Mouse (Mus musculus) ovary, postnatal 10 days (tissue): ENCODE measurements around the gene Plekhm2.

ENCODE experiments used
- DNase-seq: peaks from one replicate; pipeline ENCODE4 v3.0.0; 2022; ENCODE audit warnings: low spot score

Plekhm2 gene

DNA sequence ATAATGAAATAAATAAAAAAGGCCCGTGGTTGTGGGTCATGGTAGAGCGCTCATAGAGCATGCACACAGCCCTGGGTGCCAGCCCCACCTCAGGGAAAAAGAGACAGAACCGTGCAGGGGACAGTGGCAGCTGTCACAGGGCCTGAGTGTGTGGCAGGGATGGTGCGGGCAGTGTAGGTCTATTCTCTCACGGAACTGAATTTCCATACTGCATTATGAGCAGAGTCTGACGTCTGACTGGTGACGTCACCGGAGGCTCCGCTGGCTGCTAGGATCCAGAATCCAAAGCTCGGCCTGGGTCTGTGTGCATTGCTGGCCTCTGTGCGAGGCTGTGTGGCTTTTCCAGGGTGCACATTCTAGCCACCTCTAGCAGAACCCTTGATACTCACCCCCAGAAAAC, 3.8 kb downstream of the Plekhm2 start:
- no peak for DNase-seq

DNA sequence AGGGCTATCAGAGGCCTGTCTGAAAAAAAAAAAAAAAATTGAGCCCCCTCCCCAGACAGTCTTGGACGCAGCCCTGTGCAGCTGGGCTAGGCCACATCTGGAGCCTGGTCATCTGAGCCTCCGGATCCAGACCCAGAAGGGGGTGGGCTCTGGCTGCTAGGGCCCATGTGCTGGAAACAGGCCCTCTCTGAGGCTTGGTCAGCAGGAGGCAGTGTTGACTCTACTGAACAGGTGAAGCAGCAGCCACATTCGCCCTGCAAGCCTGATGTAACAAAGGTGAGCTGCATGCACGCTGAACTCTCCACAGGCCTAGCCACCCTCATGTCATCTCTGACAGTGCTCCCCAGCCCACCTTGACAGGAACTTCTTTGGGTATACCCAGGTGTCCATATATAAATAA, 5.0 kb downstream of the Plekhm2 start:
- DNase-seq: no peak

DNA sequence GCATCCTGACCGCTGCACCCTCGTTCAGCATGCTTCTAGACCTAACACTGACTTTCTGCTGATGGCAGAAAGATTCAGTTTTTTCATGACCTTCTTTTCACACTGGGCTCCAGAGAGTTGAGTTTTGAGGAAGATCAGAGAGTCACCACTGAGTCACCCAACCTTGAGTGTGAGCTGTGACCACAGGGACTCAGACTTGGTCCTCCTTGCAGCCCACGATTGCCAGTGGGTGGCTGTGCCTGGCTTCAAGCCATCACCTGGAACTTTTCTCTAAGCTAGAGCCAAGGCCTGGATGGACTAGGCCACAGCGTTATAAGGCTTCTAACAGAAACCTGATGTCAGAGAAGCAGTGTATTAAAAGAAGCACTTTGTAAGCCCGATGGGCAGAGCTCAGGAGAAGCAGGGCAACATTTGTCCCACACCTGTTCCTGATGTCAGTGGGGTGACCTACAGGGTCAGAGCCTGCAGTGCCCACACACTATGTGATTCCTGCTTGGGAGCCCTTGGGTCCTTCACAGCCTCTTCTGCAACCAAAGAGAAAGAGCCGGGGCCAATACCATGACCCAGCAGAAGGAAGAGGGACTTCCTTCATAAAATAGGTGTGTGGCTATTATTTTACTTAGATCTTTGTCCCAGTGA, 5.7 kb downstream of the Plekhm2 start:
- DNase-seq: no peak

DNA sequence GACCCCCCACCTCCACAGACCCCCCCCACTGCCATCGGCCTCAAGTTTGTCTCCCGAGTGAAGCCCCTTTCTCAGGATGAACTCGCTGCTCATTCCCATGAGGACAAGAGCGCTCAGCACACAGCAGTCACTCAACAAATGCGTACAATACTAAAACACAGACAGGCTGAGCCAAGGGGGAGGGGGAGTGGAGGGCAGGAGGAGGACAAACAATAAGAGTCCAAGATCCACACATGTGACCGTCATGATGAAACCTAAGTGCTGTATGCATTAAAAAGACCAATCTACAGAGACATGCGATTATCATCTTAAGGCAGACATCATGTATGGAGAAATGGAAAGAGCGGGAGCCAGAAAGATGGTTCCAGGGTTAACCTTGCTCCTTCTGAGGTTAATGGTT, 7.8 kb downstream of the Plekhm2 start:
- no peak for DNase-seq

DNA sequence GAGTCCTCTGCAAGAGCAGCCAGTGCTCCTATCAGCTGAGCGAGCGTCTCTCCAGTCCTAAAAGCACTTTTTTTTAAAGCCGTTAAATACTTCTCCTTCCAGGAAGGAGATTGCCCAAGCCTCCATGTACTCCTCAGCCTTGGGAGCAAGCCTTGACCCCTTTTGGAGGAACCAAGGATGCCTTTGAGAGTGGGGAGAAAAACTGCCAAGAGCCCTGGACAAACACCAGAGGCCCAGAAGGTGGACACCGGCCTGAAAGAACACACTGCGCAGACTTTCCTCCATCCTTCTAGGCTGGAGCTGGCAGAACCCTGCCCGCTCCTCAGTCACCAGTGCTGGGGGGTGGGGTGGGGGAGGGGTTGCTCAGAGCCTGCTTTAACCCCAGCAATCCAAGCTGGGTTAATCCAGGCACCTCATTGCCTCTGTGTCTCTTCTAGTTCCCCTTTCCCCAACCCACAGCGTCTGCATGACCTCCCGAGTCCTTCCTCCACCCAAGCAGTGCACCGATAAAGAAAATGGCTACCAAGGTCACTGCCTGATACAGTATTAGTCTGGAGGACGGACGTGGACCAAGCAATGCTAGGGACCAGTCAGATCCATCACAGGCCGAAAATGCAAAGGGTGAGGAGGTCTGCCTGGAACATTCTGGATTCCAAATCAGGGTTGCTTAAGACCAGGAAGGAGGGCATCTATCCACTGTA, 8.6 kb downstream of the Plekhm2 start:
- DNase-seq: no peak

DNA sequence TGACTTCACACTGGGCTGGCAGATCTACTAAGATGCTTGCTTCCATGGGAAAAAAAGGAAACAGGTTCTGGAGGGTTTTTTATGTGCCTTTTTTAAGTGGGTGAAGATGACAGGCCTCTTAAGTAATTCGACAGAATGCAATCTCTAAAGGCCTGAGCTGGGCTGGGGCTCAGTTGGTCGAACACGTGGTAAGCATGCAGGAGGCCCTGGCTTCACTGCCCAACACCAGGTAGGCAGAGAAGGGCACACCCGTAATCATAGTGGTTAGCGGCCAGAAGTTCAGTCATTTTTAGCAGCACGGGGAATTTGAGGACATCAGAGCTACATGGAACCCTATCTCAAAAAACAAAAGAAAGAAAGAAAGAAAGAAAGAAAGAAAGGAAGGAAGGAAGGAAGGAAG, 10.2 kb downstream of the Plekhm2 start:
- DNase-seq: no peak

DNA sequence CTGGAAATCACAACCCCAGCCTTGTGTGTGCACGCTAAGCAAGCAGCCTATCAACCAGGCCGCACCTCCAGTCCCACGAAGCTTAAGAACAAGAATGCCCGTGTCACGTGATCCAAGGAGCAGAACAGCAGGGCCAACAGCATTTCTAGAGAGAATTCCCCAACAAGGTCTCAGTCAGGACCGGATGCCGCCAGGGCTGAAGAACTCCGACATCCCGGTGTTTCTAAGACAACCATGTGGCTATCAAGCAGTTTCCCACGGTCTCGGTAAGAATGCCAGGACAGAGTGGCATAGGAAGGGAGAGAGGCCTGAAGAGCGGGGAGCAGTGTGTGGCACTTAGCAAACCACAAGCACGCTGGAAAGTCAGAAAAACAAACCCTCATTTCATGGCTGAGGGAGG, 10.9 kb downstream of the Plekhm2 start:
- no peak for DNase-seq

DNA sequence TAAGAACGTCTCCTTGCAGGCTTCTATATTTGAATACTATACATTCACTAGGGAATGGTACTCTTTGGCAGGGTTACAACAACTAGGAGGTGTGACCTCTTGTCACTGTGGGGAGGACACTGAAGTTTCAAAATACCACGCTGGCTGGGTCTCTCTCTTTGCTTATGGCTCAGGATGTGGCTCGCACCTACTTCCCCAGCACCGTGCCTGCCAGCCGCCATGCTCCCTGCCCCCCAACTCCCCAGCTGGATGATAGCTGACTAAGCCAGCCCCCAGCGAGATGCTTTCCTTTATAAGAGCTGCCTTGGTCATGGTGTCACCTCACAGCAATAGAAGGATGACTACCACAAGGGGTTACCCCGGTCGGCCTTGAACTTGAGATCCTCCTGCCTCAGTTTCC, 11.7 kb downstream of the Plekhm2 start:
- no peak for DNase-seq

DNA sequence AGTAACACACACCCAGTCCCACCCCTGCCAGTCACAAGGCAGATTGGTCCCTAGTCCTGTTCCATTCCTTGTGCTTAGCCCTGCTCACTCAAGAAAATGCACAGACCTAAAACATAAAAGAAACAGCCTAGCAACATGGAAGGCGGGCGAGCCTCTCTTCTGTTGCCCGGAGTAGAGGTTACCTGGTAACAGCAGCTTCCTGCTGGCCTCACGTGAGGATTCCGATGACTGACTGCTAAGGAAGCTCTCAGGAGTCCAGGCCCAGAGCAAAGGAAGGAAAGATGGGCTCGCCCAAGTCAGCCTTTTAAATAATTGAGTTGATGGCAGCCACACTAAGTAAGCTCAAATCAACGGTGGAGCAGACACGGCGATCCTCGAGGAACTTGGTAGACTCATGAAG, 12.8 kb downstream of the Plekhm2 start:
- DNase-seq: no peak

DNA sequence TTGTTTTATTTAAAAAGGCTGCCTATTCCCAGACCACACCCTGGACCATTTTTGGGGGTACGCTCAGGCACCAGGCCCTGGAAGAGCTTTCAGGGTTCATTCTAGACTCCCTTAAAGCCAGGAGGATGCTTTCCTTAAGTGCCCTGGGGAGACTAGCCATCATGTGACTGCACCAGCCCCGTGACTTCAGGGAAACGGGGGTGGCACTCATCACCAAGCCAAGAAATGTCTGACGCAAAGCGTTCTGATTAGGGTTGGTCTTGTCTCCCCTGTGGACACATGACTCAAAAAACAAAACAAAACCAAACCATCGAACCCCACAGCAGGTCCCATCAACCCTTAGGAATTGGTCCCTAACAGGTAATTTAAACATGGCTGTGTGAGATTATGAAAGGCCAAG, 13.4 kb downstream of the Plekhm2 start:
- no peak for DNase-seq

DNA sequence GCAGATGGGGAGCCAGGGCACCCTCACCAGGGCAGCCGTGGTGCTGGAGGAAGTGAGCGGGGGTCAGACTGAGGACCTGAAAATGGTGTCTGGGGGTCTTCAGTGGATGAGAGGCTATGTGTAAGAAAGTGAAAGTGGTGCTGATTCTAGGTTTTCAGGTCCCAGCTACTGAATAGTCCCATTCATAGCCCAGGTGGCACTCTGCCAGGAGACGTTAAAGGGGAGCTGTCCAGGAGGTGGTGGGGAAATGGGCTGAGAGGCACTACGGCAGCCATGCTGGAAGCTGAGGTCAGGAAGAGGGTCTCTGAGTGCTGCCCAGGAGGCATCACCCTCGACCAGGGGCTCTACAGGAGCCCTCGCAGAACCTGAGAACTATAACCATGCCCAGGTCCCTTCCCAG, 15.5 kb downstream of the Plekhm2 start:
- DNase-seq: no peak

DNA sequence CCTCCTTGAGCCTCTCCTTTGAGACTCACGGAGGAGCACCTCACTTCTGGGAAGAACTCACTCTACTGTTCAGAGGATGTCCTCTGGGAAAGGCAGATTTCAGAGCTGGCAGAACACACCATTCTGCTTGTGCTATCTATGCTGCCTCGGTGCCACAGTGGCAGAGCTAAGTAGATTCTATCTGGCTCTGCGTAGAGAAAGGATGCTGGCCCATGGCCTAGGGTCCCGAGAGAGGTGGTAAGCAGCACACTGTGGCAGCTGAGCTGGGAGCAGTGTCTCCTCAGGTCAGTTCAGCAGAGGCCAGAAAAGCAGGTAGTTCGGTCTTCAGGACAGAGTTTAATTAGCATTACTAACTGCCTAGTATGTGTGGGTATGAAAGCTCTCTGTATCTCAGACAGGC, 16.4 kb downstream of the Plekhm2 start:
- no peak for DNase-seq

DNA sequence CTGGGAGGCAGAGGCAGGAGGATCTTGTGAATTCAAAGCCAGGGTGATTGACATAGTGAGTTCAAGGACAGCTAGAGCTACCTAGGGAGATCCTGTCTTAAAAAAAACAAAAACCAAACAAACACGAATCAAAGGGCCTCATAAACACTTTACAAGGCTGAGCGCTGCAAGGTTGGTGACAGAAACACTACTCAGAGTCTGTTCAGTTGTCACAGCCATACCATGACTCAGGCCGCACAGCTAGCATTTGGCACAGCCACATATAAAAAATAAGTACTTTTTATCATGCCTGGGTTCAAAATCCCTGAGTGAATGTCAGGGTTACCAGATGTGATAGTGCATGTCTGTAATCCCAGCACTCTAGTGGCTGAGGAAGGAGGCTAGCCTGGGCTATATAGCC, 17.5 kb downstream of the Plekhm2 start:
- DNase-seq: no peak

DNA sequence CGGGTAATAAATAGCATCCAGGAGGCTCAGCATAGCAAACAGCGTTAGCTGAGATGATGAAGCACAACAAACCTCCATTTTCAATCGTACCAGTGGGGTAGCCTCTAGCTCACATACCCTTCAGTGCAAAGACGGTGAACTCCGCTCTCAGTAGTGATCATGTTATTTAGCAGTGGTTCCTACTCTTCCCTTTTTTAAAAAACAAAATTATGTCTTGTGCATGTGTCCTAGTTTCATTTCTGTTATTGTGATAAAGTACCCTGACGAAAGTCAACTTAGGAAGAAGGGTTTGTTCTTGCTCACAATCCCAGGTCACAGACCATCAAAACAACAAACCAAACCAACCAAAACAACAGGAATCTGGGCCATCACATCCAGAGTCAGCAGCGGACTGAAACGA, 18.7 kb downstream of the Plekhm2 start:
- DNase-seq: no peak

DNA sequence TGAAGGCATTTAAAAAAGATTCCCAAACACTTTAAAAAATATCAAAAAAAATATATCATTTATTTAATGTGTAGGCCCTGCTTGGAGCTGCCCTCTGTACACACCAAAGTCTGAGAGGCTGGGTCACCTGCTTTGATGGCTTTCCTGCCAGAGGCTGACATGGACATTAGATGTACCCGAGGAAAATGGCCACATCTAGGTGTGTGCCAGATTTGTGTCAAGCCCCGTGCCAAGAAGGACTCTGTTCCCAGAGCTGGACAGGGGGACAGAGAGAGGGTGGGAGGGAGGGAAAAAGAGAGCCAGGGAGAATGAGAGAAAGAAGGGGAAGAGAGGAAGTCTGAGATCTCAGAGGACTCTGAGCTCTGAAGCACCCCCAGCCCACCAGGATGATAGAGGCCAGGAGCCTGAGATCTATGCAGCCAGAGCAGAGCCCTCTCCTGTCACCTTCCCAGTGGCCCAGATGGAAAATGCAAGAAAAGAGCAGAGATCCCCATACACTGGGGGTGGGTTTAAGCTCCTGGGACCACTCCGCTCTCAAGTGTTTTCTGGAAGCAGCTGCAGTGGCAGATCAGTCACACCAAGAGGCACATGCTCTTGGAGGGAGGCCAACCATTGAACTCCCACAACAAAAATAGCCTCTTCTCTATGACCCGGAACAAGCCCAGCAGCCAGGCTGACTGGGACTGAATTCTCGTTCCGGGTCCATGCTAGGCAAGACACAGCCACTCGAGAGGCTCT, 21.4 kb downstream of the Plekhm2 start:
- no peak for DNase-seq

DNA sequence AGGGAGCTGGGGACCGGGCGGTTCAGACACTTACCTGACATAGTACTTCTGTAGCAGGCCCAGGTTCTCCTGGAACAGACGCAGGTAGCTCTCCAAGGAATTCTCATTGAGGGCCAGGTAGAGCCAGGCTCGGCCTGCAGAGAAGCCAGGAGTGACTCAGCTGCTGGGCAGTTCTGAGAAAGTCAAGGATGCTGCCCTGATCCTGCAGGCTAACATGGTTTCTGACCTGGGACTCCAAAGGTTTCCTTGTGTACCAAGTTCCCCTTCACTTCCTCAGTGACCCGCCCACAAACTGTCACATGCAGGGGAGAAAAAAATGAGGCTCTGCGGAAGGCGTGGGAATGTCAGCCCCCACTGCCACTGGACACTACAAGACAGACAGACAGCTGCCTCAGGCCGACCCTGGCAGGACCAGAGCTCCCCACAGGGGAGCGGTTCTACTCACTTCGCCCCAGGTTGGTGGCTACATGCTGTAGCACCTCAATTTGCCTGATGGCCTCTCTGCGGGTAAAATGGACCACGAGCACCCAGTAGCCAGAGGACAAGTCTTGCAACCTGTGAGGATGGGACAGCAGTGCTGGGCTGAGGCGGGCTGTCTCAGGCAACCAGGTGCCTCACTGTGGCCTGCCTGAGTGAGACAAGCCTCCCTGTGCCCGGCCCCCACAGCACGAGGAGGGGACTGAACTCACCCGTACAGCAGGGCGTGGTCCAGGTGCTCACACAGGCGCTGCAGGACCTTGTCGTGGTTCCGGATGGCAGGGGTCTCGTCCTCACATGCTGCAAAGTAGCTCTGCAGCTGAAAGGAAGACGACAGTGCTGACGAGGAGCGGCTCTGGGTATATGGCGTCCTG, 22.5 kb downstream of the Plekhm2 start:
- DNase-seq: no peak

DNA sequence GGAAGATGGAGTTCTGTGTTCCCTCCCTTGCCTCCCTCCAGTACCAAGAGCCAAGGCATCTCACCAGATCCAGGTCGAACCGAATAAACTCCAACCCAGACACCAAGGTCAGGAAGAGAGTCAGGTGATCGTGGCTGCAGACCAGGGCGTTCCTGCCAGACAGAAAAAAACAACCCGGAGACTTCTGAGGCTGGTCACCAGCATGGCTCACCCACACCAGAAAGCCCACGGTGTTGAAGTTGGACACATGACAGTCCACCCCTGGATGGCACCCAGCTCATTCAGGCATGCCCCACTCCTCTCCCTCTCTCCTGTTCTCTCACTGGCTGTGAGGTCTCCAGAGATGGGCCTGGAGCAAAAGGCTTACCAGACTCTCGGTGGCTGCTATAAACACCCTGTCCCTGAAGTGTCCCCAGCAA, 23.3 kb downstream of the Plekhm2 start:
- no peak for DNase-seq

DNA sequence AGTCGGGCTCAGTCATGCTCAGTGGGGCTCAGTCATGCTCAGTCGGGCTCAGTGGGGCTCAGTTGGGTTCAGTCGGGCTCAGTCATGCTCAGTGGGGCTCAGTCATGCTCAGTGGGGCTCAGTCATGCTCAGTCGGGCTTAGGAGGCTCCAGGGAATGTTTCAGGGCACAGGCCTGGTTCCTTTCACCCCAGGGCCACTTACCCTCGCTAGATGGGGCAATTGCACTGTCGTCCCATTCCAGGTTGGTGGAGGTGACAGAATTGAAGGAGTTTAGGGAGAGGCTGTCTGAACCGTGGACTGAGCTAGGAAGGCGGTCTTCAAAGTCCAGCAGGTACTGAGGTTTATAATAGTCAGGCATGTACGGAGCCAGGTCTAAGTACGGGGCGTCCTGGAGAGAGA, 25.2 kb downstream of the Plekhm2 start:
- no peak for DNase-seq

DNA sequence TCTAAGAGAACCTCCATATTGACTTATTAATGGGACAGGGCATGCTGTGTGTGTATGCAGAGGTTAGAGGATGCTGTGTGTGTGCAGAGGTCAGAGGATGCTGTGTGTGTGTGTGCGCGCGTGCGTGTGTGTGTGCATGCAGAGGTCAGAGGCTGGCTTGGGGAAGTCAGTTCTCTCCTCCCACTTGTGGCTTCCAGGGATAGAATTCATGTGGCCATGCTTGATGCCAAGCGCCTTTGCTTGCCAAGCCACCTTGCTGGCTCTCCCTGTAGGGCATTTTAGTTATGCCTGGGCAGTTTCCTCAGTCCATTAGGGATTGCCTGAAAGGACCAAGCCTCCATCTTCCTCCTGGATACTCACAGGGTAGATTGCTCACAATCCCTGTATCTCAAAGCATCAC, 28.0 kb downstream of the Plekhm2 start:
- no peak for DNase-seq

DNA sequence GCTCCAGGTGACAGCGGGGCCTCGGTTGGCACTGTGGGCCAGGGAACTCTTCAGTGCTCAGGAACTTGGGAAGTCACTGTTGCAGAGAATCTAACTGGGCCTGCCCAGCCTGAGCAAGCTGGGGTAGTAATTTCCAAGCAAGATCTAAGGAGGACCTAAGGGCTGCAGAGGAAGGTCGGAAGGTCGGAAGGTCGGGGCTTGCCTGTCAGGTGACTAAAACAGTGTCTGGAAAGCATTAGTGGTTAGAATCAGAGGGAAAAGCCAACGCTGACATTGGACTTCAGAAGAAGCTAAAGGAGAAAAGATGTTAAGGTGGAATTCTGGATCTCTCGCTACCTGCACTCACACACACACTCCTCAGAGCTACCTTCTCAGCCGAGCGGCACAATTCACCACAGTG, 28.7 kb downstream of the Plekhm2 start:
- DNase-seq: no peak

DNA sequence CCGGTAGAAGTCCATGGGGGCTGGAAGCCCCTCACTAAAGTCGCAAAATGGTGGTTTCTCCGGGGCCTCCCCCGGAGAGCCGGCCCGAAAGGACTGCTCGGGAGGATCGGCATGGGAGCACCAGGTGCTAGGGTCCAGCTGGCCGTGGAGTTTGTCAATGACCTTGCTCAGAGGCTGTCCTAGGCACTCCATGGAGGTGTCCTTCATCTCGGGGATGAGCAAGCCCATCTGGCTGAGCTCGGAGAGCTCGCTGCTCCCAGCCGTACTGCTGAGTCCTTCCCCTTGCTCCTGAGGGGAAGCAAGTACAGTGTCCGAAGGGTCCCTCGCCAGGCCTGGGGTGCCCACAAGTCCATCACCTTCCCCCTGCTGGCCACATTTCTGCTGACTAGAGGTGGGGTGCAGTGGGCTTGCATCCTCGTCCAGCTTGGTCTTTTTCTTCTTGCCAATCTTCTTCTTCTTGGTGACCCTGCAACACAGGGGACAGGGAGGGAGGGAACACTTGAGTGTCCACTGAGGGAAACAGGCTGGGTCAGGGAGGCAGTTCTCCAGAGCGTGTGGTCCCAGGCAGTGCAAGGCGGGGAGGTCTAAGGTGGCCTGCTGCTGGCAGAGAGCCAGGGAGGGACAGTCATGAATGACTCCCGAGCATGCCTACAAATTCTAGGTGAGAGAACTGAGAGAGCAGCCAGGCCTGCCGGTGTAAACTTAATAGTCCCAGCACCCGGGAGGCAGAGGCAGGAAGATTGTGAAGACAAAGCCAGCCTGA, 32.4 kb downstream of the Plekhm2 start:
- no peak for DNase-seq

DNA sequence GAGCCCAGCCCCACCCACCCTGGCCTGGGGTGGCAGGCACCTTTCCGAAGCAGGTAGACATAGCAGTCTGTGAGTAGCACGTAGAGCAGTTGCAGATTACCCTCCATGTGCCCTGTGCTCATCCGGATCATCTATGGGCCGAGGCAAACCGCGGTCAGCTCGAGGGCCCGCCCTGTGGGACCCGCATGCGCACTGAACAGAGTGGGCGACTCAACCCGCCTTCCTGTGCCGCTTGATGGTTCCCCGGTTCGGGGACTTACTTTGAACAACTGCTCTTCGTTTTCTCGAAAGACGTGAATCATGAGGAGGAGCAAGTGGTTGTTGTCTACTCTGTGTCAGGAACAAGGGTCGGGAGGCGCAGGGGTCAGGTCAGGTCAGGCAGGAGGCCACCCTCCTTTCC, 33.4 kb downstream of the Plekhm2 start:
- DNase-seq: no peak
